Mouse (Mus musculus): Measurements from ENCODE around the gene Gm40460. TPM values are rescaled to one million over a fixed set of nuclear protein-coding genes. Genes with fewer than 3 reads are reported as not detected.

Gm40460 gene
- not detected for polyA plus RNA-seq (2015; fragmentation: Illumina TruSeq; extraction: RNeasy Lipid Tissue Mini Kit (QIAGEN cat#74804); ENCODE audit: low read depth, low replicate concordance)

DNA sequence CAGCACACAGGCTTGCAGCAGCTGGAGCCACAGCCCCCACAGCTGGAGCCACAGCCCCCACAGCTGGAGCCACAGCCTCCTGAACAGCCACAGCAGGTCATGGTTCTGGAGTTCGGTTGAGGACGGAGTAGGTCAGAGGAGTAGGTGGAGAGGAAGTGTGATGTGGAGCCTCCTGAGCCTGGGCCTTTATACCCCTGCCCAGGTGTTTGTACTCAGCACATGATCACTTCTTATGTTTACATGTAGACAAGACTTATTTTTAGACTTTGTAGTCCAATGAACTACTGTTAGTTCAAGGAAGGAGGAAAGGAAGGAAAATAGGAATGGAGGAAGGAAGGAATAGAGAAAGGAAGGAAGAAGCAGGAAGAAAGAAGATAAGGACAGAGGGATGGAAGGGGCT lies at the start of gene Gm40460:
Gene Gm40460, minus strand, starts transcription at position 101 of the 400 bp plus-strand sequence.

DNA sequence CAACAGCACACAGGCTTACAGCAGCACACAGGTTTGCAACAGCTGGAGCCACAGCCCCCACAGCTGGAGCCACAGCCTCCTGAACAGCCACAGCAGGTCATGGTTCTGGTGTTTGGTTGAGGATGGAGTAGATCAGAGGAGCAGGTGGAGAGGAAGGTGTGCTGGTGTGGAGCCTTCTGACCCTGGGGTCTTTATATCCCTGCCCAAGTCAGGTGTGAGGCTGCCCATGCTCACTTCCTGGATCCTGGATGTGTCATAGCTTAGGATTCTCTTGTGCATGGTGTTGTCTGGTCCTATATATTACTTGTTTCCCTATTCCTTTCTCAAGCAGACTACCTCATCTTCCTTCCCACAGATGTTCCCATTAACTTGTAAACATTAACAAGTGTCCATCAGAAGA lies 33.4 kb upstream of the Gm40460 start, which contains the start of gene Gm4559:
Gene Gm4559, minus strand, starts transcription at position 101 of the 400 bp plus-strand sequence.

DNA sequence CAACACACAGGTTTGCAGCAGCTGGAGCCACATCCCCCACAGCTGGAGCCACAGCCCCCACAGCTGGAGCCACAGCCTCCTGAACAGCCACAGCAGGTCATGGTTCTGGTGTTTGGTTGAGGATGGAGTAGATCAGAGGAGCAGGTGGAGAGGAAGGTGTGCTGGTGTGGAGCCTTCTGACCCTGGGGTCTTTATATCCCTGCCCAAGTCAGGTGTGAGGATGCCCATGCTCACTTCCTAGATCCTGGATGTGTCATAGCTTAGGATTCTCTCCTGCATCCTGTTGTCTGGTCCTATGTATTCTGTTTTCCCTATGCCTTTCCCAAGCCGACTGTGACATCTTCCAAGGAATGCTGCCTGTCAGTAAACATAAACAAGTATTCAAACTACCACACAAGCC lies 17.4 kb upstream of the Gm40460 start, which contains the start of gene Gm2431:
Gene Gm2431, minus strand, starts transcription at position 101 of the 400 bp plus-strand sequence.

DNA sequence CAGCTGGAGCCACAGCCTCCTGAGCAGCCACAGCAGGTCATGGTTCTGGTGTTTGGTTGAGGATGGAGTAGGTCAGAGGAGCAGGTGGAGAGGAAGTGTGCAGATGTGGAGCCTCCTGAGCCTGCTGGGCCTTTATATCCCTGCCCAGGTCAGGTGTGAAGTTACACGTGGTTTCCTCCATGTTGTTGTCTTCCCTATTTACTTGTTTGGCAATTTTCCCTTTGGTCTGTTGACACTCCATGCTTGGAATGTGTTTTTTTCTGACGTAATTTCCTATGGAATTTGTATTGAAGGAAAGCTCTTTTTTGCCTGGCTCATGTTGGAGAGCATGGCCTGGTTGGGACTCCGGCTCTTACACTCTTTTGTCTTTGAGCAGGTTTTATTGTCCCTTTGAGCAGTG lies 11.0 kb downstream of the Gm40460 start, which contains the start of gene Krtap5-5:
Gene Krtap5-5, minus strand, starts transcription at position 101 of the 400 bp plus-strand sequence.

DNA sequence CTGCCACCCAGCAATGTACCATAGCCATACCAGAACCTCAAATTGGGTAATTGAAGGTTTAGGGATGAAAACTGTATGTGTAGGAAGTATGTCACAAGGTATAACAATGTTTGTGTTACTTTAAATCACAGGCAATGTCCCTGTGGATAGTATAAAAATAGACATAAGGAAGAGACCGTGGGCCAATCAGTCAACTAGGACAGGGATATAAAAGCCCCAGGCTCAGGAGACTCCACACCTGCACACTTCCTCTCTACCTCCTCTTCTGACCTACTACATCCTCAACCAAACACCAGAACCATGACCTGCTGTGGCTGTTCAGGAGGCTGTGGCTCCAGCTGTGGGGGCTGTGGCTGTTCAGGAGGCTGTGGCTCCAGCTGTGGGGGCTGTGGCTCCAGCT lies 29.3 kb downstream of the Gm40460 start, which contains the start of gene Gm7579:
Gene Gm7579, plus strand, starts transcription at position 301 of the 400 bp plus-strand sequence.

DNA sequence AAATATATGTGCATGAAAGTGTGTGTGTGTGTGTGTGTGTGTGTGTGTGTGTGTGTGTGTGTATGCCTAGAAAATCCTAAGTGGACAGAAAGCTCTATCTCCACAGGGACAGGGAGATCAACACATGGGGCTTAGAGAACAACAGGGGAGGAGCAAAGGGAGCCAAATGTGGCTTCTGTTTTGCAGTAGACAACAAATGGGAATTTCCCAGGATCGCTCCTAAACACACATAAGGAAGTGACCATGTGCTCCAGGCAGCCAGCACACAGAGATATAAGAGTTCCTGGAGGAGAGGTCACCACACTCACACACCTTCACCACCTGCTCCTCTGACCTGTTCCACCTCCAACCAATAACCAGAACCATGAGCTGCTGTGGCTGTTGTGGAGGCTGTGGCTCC lies 39.8 kb downstream of the Gm40460 start, which contains the start of gene Krtap5-3:
Gene Krtap5-3, plus strand, starts transcription at position 301 of the 400 bp plus-strand sequence.

Other genes starting within 250 kb of the Gm40460 start
- 41.2 TPM for gene Mob2, start 180.0 kb downstream of the Gm40460 start, polyA plus RNA-seq (2015; fragmentation: Illumina TruSeq; extraction: RNeasy Lipid Tissue Mini Kit (QIAGEN cat#74804); ENCODE audit: low read depth, low replicate concordance)
- 63.5 TPM for gene Dusp8, start 145.2 kb downstream of the Gm40460 start, polyA plus RNA-seq (2015; fragmentation: Illumina TruSeq; extraction: RNeasy Lipid Tissue Mini Kit (QIAGEN cat#74804); ENCODE audit: low read depth, low replicate concordance)
- not detected for gene Gm45618, start 120.3 kb downstream of the Gm40460 start, polyA plus RNA-seq (2015; fragmentation: Illumina TruSeq; extraction: RNeasy Lipid Tissue Mini Kit (QIAGEN cat#74804); ENCODE audit: low read depth, low replicate concordance)
- gene Gm39115, start 105.0 kb downstream of the Gm40460 start, polyA plus RNA-seq (2015; fragmentation: Illumina TruSeq; extraction: RNeasy Lipid Tissue Mini Kit (QIAGEN cat#74804); ENCODE audit: low read depth, low replicate concordance) = not detected
- not detected for gene Gm45337, start 96.5 kb downstream of the Gm40460 start, polyA plus RNA-seq (2015; fragmentation: Illumina TruSeq; extraction: RNeasy Lipid Tissue Mini Kit (QIAGEN cat#74804); ENCODE audit: low read depth, low replicate concordance)
- gene Gm29735, start 84.0 kb downstream of the Gm40460 start, polyA plus RNA-seq (2015; fragmentation: Illumina TruSeq; extraction: RNeasy Lipid Tissue Mini Kit (QIAGEN cat#74804); ENCODE audit: low read depth, low replicate concordance) = not detected
- not detected for gene Gm4553, start 75.3 kb downstream of the Gm40460 start, polyA plus RNA-seq (2015; fragmentation: Illumina TruSeq; extraction: RNeasy Lipid Tissue Mini Kit (QIAGEN cat#74804); ENCODE audit: low read depth, low replicate concordance)
- gene Krtap5-2, start 65.1 kb downstream of the Gm40460 start, polyA plus RNA-seq (2015; fragmentation: Illumina TruSeq; extraction: RNeasy Lipid Tissue Mini Kit (QIAGEN cat#74804); ENCODE audit: low read depth, low replicate concordance) = not detected
- not detected for gene Gm10153, start 50.7 kb downstream of the Gm40460 start, polyA plus RNA-seq (2015; fragmentation: Illumina TruSeq; extraction: RNeasy Lipid Tissue Mini Kit (QIAGEN cat#74804); ENCODE audit: low read depth, low replicate concordance)
- not detected for gene Krtap5-3, start 39.7 kb downstream of the Gm40460 start, polyA plus RNA-seq (2015; fragmentation: Illumina TruSeq; extraction: RNeasy Lipid Tissue Mini Kit (QIAGEN cat#74804); ENCODE audit: low read depth, low replicate concordance)
- gene Gm7579, start 29.2 kb downstream of the Gm40460 start, polyA plus RNA-seq (2015; fragmentation: Illumina TruSeq; extraction: RNeasy Lipid Tissue Mini Kit (QIAGEN cat#74804); ENCODE audit: low read depth, low replicate concordance) = not detected
- gene Krtap5-5, start 11.1 kb downstream of the Gm40460 start, polyA plus RNA-seq (2015; fragmentation: Illumina TruSeq; extraction: RNeasy Lipid Tissue Mini Kit (QIAGEN cat#74804); ENCODE audit: low read depth, low replicate concordance) = not detected
- gene Gm2431, start 17.3 kb upstream of the Gm40460 start, polyA plus RNA-seq (2015; fragmentation: Illumina TruSeq; extraction: RNeasy Lipid Tissue Mini Kit (QIAGEN cat#74804); ENCODE audit: low read depth, low replicate concordance) = not detected
- not detected for gene Gm4559, start 33.3 kb upstream of the Gm40460 start, polyA plus RNA-seq (2015; fragmentation: Illumina TruSeq; extraction: RNeasy Lipid Tissue Mini Kit (QIAGEN cat#74804); ENCODE audit: low read depth, low replicate concordance)
- not detected for gene Krtap5-1, start 56.0 kb upstream of the Gm40460 start, polyA plus RNA-seq (2015; fragmentation: Illumina TruSeq; extraction: RNeasy Lipid Tissue Mini Kit (QIAGEN cat#74804); ENCODE audit: low read depth, low replicate concordance)
- not detected for gene Krtap5-4, start 62.5 kb upstream of the Gm40460 start, polyA plus RNA-seq (2015; fragmentation: Illumina TruSeq; extraction: RNeasy Lipid Tissue Mini Kit (QIAGEN cat#74804); ENCODE audit: low read depth, low replicate concordance)
- gene Ifitm10, start 132.7 kb upstream of the Gm40460 start, polyA plus RNA-seq (2015; fragmentation: Illumina TruSeq; extraction: RNeasy Lipid Tissue Mini Kit (QIAGEN cat#74804); ENCODE audit: low read depth, low replicate concordance) = 36.7 TPM
- gene Gm49369, start 141.6 kb upstream of the Gm40460 start, polyA plus RNA-seq (2015; fragmentation: Illumina TruSeq; extraction: RNeasy Lipid Tissue Mini Kit (QIAGEN cat#74804); ENCODE audit: low read depth, low replicate concordance) = not detected
- gene Ctsd, start 147.0 kb upstream of the Gm40460 start, polyA plus RNA-seq (2015; fragmentation: Illumina TruSeq; extraction: RNeasy Lipid Tissue Mini Kit (QIAGEN cat#74804); ENCODE audit: low read depth, low replicate concordance) = 492 TPM
- not detected for gene Syt8, start 193.8 kb upstream of the Gm40460 start, polyA plus RNA-seq (2015; fragmentation: Illumina TruSeq; extraction: RNeasy Lipid Tissue Mini Kit (QIAGEN cat#74804); ENCODE audit: low read depth, low replicate concordance)
- gene Tnni2, start 200.7 kb upstream of the Gm40460 start, polyA plus RNA-seq (2015; fragmentation: Illumina TruSeq; extraction: RNeasy Lipid Tissue Mini Kit (QIAGEN cat#74804); ENCODE audit: low read depth, low replicate concordance) = 1.9 TPM
- 6.2 TPM for gene Lsp1, start 219.7 kb upstream of the Gm40460 start, polyA plus RNA-seq (2015; fragmentation: Illumina TruSeq; extraction: RNeasy Lipid Tissue Mini Kit (QIAGEN cat#74804); ENCODE audit: low read depth, low replicate concordance)

Data from brain, adult 10 weeks (tissue).